Mouse (Mus musculus): ENCODE measurements around the gene Lrrc27.

GRCm38 (mm10) chr7:139217046-139217445 is 4.3 kb downstream of the Lrrc27 start:
- TF ChIP-seq CTCF (IDR thresholded peaks at IDR 0.05; ENCODE audit: control insufficient read depth, insufficient read depth, low read length) (no peak), POLR2A (IDR thresholded peaks at IDR 0.05; ENCODE audit: borderline replicate concordance, control insufficient read depth, low read depth, low read length) (no peak)

All from bone marrow, adult 2 months (tissue).